ENCODE assay signal across 19 mouse cellular contexts in the genomic region with DNA sequence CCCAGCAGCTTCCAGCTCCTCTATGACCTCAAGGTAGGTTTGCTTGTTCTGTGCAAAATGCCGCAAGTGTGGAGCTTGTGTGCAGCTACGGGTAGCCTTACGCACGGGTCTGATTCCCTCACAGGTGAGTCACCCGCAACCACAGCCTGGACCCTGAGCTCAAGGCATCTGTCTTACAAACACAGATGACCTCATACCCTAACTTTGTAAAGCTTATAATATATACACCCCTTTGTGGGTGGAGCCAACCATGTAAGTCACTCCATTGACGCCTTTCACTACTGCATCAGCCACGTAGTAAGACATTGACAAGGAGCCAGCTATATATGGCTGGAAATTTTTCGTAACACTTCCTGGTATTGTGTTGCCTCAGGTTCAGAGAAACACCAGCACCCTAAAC. TPM values are rescaled to one million over a fixed set of nuclear protein-coding genes. Genes with fewer than 3 reads are reported as not detected.
DNase-seq lines count a peak whose midpoint lies in the region; ATAC-seq lines count a peak whose summit lies in the region.
"Had no signal": no experiment of that assay in that cellular context is flagged by ENCODE, and none has a peak within 500 bp of the region (broad histone marks: within the 10 kb centered on the region; RNA-seq: fewer than 3 reads in every experiment).

No protein-coding gene starts in this region.

- no peaks in the 10 kb centered on the region for H3K9me3 ChIP-seq in heart, embryonic 13.5 days
- no peaks in the 10 kb centered on the region for H3K9me3 ChIP-seq in lung, embryonic 16.5 days (ENCODE audit: control insufficient read depth, low read length)
- H3K9me3 ChIP-seq in intestine, embryonic 14.5 days (ENCODE audit: control insufficient read depth, low read length), result no peaks in the 10 kb centered on the region
- no peaks in the 10 kb centered on the region for H3K9me3 ChIP-seq in stomach, embryonic 14.5 days (ENCODE audit: control insufficient read depth, low read depth, low read length)
- H3K9me3 ChIP-seq: limb, embryonic 12.5 days; neural tube, embryonic 15.5 days had no signal

- intact Hi-C loops in heart, postnatal 36 days (cut with DNase I), result no loop called here

- WGBS in heart, embryonic 13.5 days, result 71% methylated on average over 8 of the region's 8 CpGs
- WGBS in lung, embryonic 16.5 days, result 70% methylated on average over 8 of the region's 8 CpGs
- 78% methylated on average over 8 of the region's 8 CpGs for WGBS in intestine, embryonic 14.5 days
- 81% methylated on average over 8 of the region's 8 CpGs for WGBS in stomach, embryonic 14.5 days

- no peaks in the 10 kb centered on the region for H3K27me3 ChIP-seq in heart, embryonic 13.5 days (replicated peaks)
- H3K27me3 ChIP-seq in lung, embryonic 16.5 days (ENCODE audit: control insufficient read depth, insufficient read depth, low read depth, low read length), result no peaks in the 10 kb centered on the region
- H3K27me3 ChIP-seq in intestine, embryonic 14.5 days (replicated peaks; ENCODE audit: control insufficient read depth, insufficient read depth, low read length), result no peaks in the 10 kb centered on the region
- H3K27me3 ChIP-seq in stomach, embryonic 14.5 days (ENCODE audit: control insufficient read depth, insufficient read depth, low read length), result no peaks in the 10 kb centered on the region
- H3K27me3 ChIP-seq: limb, embryonic 12.5 days; neural tube, embryonic 15.5 days; Patski had no signal

- no peak for ATAC-seq in heart, embryonic 13.5 days (ENCODE audit: extremely low read depth, insufficient number of reproducible peaks, low FRiP score, low TSS enrichment)
- peak; percentile 13; the same call in 1 of the 2 replicates for ATAC-seq in lung, embryonic 16.5 days (ENCODE audit: low read depth)
- peak; percentile 45 for ATAC-seq in intestine, embryonic 14.5 days (replicated peaks; ENCODE audit: low FRiP score, low TSS enrichment, low read depth)
- peak; percentile 46; the same call in 1 of the 2 replicates for ATAC-seq in stomach, embryonic 14.5 days (ENCODE audit: insufficient number of reproducible peaks, insufficient read depth, low FRiP score, low read depth)
- ATAC-seq: forebrain, postnatal 0 days; Patski had no signal

- peaks cover 47% of the 10 kb centered on the region for H3K4me1 ChIP-seq in heart, embryonic 13.5 days
- peaks cover 18% of the 10 kb centered on the region for H3K4me1 ChIP-seq in lung, embryonic 16.5 days (replicated peaks; ENCODE audit: control insufficient read depth, insufficient read depth, low read length)
- H3K4me1 ChIP-seq in intestine, embryonic 14.5 days (replicated peaks; ENCODE audit: control insufficient read depth, insufficient read depth, low read length), result peaks cover 18% of the 10 kb centered on the region
- 0 out of 2 replicates have a peak, but pooled peaks cover 3% of the 10 kb centered on the region for H3K4me1 ChIP-seq in stomach, embryonic 14.5 days (ENCODE audit: control insufficient read depth, insufficient read depth, low read length)

- no peak for DNase-seq in heart, postnatal 36 days
- DNase-seq in lung, postnatal 14 days, result no peak
- DNase-seq in intestine, embryonic 14.5 days (ENCODE audit: low spot score), result no peak
- DNase-seq in adrenal gland, postnatal 36 days, result no peak
- no peak for DNase-seq in yolk sac, embryonic 10.5 days (ENCODE audit: low spot score)
- DNase-seq: cerebellum, adult 8-10 months; forebrain, postnatal 0 days; gastrocnemius, postnatal 10 days; heart, postnatal 10 days; kidney, postnatal 10 days; layer of hippocampus, postnatal 36 days; right cerebral cortex, postnatal 14 days had no signal

- H3K9ac ChIP-seq in heart, embryonic 13.5 days, result peak overlapping the region; percentile 6; the same call in 1 of the 2 replicates
- no peak overlapping the region for H3K9ac ChIP-seq in lung, embryonic 16.5 days (ENCODE audit: low read length)
- H3K9ac ChIP-seq in intestine, embryonic 14.5 days (ENCODE audit: low read length), result no peak overlapping the region
- no peak overlapping the region for H3K9ac ChIP-seq in stomach, embryonic 14.5 days (replicated peaks; ENCODE audit: low read depth, low read length)
- H3K9ac ChIP-seq: forebrain, postnatal 0 days; limb, embryonic 12.5 days; neural tube, embryonic 15.5 days had no signal

- H3K27ac ChIP-seq in heart, embryonic 13.5 days (replicated peaks), result peak overlapping the region; percentile 17; the same call in 1 of the 2 replicates
- 0 out of 2 replicates have a peak overlapping the region, but pooled peaks have one; percentile 26 for H3K27ac ChIP-seq in lung, embryonic 16.5 days (ENCODE audit: low read length)
- H3K27ac ChIP-seq in intestine, embryonic 14.5 days (ENCODE audit: low read depth), result no peak overlapping the region
- no peak overlapping the region for H3K27ac ChIP-seq in stomach, embryonic 14.5 days (ENCODE audit: low read length)
- H3K27ac ChIP-seq: limb, embryonic 12.5 days; neural tube, embryonic 15.5 days had no signal

- no peak overlapping the region for H3K4me3 ChIP-seq in heart, embryonic 13.5 days
- H3K4me3 ChIP-seq in lung, embryonic 16.5 days (ENCODE audit: low read length), result no peak overlapping the region
- H3K4me3 ChIP-seq in intestine, embryonic 14.5 days (ENCODE audit: low read depth, low read length), result no peak overlapping the region
- H3K4me3 ChIP-seq in stomach, embryonic 14.5 days (ENCODE audit: low read depth, low read length), result no peak overlapping the region
- H3K4me3 ChIP-seq: erythroblast, embryonic 14.5 days; limb, embryonic 12.5 days; neural tube, embryonic 15.5 days had no signal

- no peak overlapping the region for H3K4me2 ChIP-seq in heart, embryonic 13.5 days
- no peak overlapping the region for H3K4me2 ChIP-seq in lung, embryonic 16.5 days (ENCODE audit: low read depth, low read length)
- no peak overlapping the region for H3K4me2 ChIP-seq in intestine, embryonic 14.5 days (ENCODE audit: low read length)
- H3K4me2 ChIP-seq in stomach, embryonic 14.5 days (replicated peaks; ENCODE audit: low read depth, low read length), result no peak overlapping the region
- H3K4me2 ChIP-seq: limb, embryonic 12.5 days; neural tube, embryonic 15.5 days had no signal

- H3K36me3 ChIP-seq in heart, embryonic 13.5 days, result peaks cover 48% of the 10 kb centered on the region
- peaks cover 17% of the 10 kb centered on the region for H3K36me3 ChIP-seq in lung, embryonic 16.5 days (ENCODE audit: control insufficient read depth, insufficient read depth, low read length)
- peaks cover 44% of the 10 kb centered on the region for H3K36me3 ChIP-seq in intestine, embryonic 14.5 days (ENCODE audit: control insufficient read depth, insufficient read depth, low read length)
- peaks cover 19% of the 10 kb centered on the region for H3K36me3 ChIP-seq in stomach, embryonic 14.5 days (ENCODE audit: control insufficient read depth, insufficient read depth, low read length)

RNA-seq across cellular contexts. Expression of gene Akap5, which starts 12.7 kb away (rescaled TPM):
- 4.0 and 4.4 TPM in 2 replicates for polyA plus RNA-seq in heart, embryonic 13.5 days (2015; fragmentation: Nextera tagmentation; extraction: Ambion mirVana)
- 1 to 10 TPM; 1.7 to 2.2 TPM for total RNA-seq in heart, postnatal 36 days (2021)
- 35.7 and 43.7 TPM in 2 replicates for polyA plus RNA-seq in lung, embryonic 16.5 days (2015; fragmentation: Nextera tagmentation; extraction: Ambion mirVana)
- polyA plus RNA-seq in intestine, embryonic 14.5 days (2014; fragmentation: Nextera tagmentation; extraction: Ambion mirVana), result 4.2 and 5.1 TPM in 2 replicates
- polyA plus RNA-seq in stomach, embryonic 14.5 days (2014; fragmentation: Nextera tagmentation; extraction: Ambion mirVana), result 7.2 and 7.5 TPM in 2 replicates
- under 1 TPM; 0.46 to 0.83 TPM for total RNA-seq in adrenal gland, postnatal 36 days (2021)

RNA-seq across cellular contexts. Expression of gene Mthfd1, which starts 56.9 kb away (rescaled TPM):
- 40.1 and 41.0 TPM in 2 replicates for polyA plus RNA-seq in heart, embryonic 13.5 days (2015; fragmentation: Nextera tagmentation; extraction: Ambion mirVana)
- 10 to 100 TPM; 28.4 to 28.9 TPM for total RNA-seq in heart, postnatal 36 days (2021)
- polyA plus RNA-seq in lung, embryonic 16.5 days (2015; fragmentation: Nextera tagmentation; extraction: Ambion mirVana), result 92.9 and 93.2 TPM in 2 replicates
- polyA plus RNA-seq in intestine, embryonic 14.5 days (2014; fragmentation: Nextera tagmentation; extraction: Ambion mirVana), result 98.8 and 101 TPM in 2 replicates
- polyA plus RNA-seq in stomach, embryonic 14.5 days (2014; fragmentation: Nextera tagmentation; extraction: Ambion mirVana), result 76.7 and 82.0 TPM in 2 replicates
- total RNA-seq in adrenal gland, postnatal 36 days (2021), result 10 to 100 TPM; 34.6 to 59.6 TPM

RNA-seq across cellular contexts. Expression of gene Zbtb25, which starts 57.5 kb away (rescaled TPM):
- 11.8 and 13.2 TPM in 2 replicates for polyA plus RNA-seq in heart, embryonic 13.5 days (2015; fragmentation: Nextera tagmentation; extraction: Ambion mirVana)
- total RNA-seq in heart, postnatal 36 days (2021), result 10 to 100 TPM in 1 of 2 experiments, 1 to 10 TPM in 1; 5.4 to 10.4 TPM
- polyA plus RNA-seq in lung, embryonic 16.5 days (2015; fragmentation: Nextera tagmentation; extraction: Ambion mirVana), result 14.6 and 16.9 TPM in 2 replicates
- 16.1 and 17.7 TPM in 2 replicates for polyA plus RNA-seq in intestine, embryonic 14.5 days (2014; fragmentation: Nextera tagmentation; extraction: Ambion mirVana)
- 17.5 and 18.9 TPM in 2 replicates for polyA plus RNA-seq in stomach, embryonic 14.5 days (2014; fragmentation: Nextera tagmentation; extraction: Ambion mirVana)
- total RNA-seq in adrenal gland, postnatal 36 days (2021), result 1 to 10 TPM; 5.9 to 9.9 TPM

RNA-seq across cellular contexts. Expression of gene Zbtb1, which starts 58.1 kb away (rescaled TPM):
- polyA plus RNA-seq in heart, embryonic 13.5 days (2015; fragmentation: Nextera tagmentation; extraction: Ambion mirVana), result 6.3 and 6.4 TPM in 2 replicates
- total RNA-seq in heart, postnatal 36 days (2021), result 1 to 10 TPM; 3.5 to 4.2 TPM
- polyA plus RNA-seq in lung, embryonic 16.5 days (2015; fragmentation: Nextera tagmentation; extraction: Ambion mirVana), result 9.8 and 10.4 TPM in 2 replicates
- polyA plus RNA-seq in intestine, embryonic 14.5 days (2014; fragmentation: Nextera tagmentation; extraction: Ambion mirVana), result 9.4 and 10.0 TPM in 2 replicates
- 11.8 and 12.1 TPM in 2 replicates for polyA plus RNA-seq in stomach, embryonic 14.5 days (2014; fragmentation: Nextera tagmentation; extraction: Ambion mirVana)
- total RNA-seq in adrenal gland, postnatal 36 days (2021), result 1 to 10 TPM; 5.2 to 5.8 TPM

Comparison
In these comparisons a context has a peak if more than half of its experiments do, and no peak if none do; other contexts are left out.
1. H3K27ac ChIP-seq: peak in heart, embryonic 13.5 days (single experiment) and lung, embryonic 16.5 days (single experiment); none in intestine, embryonic 14.5 days (single experiment) and stomach, embryonic 14.5 days (single experiment).